Mouse (Mus musculus): ENCODE data around the gene Sipa1l1. TPM values are rescaled to one million over a fixed set of nuclear protein-coding genes. Genes with fewer than 3 reads are reported as not detected.

Sipa1l1 gene
- polyA plus RNA-seq, 1 experiment from 2014 or later = 34.5 TPM

GRCm38 (mm10) chr12:82448129-82448815 lies 279.2 kb downstream of the Sipa1l1 start:
- Histone ChIP-seq H3K36me3 (peaks cover 45% of the 10 kb centered on the region), H3K4me2 (replicated peaks) (no peak overlapping the region), H3K9me3 (no peaks in the 10 kb centered on the region; the same call in 1 of the 2 replicates), H3K9ac (no peak overlapping the region), H3K27me3 (no peaks in the 10 kb centered on the region), H3K4me1 (peaks cover 19% of the 10 kb centered on the region), H3K27ac (no peak overlapping the region), H3K4me3 (no peak overlapping the region)
- 80% methylated on average over 9 of the region's 9 CpGs for WGBS
- ATAC-seq (ENCODE audit: low FRiP score, low read depth) = no peak

DNA sequence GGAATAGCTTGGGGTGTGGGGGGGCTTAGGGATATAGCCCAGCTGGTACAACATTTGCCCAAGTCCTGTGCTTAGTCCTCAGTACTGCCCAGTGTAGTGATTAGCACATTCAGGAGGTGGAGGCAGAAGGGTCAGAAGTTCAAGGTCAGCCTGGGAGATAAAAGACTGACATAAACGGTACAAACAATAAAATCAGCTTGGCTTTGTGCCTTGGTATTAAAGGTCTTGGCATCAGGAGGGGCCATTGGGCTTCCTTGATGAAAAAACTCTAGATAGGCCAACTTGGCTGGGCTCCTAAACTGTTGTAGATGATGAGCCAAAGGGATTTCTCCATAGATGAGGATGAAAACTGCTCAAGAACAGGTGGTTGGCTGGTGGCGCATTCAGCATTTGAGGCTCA lies 283.3 kb downstream of the Sipa1l1 start:
- Histone ChIP-seq H3K36me3 (peaks cover 20% of the 10 kb centered on the region), H3K27ac (no peak overlapping the region), H3K9me3 (no peaks in the 10 kb centered on the region; the same call in 1 of the 2 replicates), H3K4me2 (replicated peaks) (no peak overlapping the region), H3K9ac (no peak overlapping the region), H3K4me1 (peaks cover 19% of the 10 kb centered on the region), H3K27me3 (no peaks in the 10 kb centered on the region), H3K4me3 (no peak overlapping the region)
- 87% methylated on average over 2 of the region's 2 CpGs for WGBS
- ATAC-seq (ENCODE audit: low FRiP score, low read depth) = no peak

GRCm38 (mm10) chr12:82454415-82454814 lies 285.3 kb downstream of the Sipa1l1 start:
- Histone ChIP-seq H3K4me3 (no peak overlapping the region), H3K27me3 (no peaks in the 10 kb centered on the region), H3K9ac (no peak overlapping the region), H3K36me3 (0 out of 2 replicates have a peak, but pooled peaks cover 5% of the 10 kb centered on the region), H3K27ac (no peak overlapping the region), H3K4me2 (replicated peaks) (no peak overlapping the region), H3K4me1 (peaks cover 19% of the 10 kb centered on the region), H3K9me3 (no peaks in the 10 kb centered on the region; the same call in 1 of the 2 replicates)
- WGBS = 81% methylated on average over 6 of the region's 6 CpGs
- ATAC-seq (ENCODE audit: low FRiP score, low read depth) = no peak

DNA sequence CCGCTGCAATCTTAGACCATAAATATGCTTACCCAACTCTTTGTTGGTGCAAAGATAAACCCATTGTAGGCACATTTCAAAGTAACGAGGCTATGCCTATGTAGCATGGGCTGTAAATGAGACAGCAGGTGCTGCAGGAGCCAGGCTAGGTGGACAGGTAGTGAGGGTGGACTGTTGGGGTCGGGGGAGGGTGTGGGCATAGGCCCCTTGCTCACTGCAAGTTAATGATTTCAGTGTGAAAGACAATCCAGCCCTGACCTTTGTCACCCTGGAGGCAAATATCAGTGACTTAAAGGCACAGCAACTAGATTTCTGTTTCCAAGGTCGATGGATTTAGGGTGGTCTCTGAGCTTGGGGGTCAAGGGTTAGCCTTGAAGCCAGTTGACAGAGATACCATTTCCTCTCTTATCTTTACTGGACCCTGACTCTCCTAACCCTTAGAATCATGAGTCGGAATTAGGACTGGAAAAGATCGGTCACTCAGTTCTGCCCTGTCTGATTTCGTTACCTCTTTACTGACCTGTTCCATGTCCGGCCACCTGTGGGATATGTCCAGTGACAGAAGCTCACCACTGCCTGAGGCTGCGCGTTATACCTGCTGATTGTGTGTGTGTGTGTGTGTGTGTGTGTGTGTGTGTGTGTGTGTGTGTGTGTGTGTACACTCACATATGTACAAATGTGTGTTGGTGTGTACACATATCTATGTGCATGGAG lies 286.7 kb downstream of the Sipa1l1 start:
- H3K36me3 ChIP-seq = no peaks in the 10 kb centered on the region
- H3K27me3 ChIP-seq = no peaks in the 10 kb centered on the region
- no peak overlapping the region for H3K9ac ChIP-seq
- H3K4me2 ChIP-seq (replicated peaks) = no peak overlapping the region
- no peaks in the 10 kb centered on the region; the same call in 1 of the 2 replicates for H3K9me3 ChIP-seq
- H3K27ac ChIP-seq = no peak overlapping the region
- H3K4me1 ChIP-seq = peaks cover 10% of the 10 kb centered on the region
- H3K4me3 ChIP-seq = no peak overlapping the region
- ATAC-seq (ENCODE audit: low FRiP score, low read depth) = no peak
- 70% methylated on average over 10 of the region's 10 CpGs for WGBS

- H3K4me2 ChIP-seq (replicated peaks) = no peak overlapping the region
- no peaks in the 10 kb centered on the region; the same call in 1 of the 2 replicates for H3K9me3 ChIP-seq
- 41% methylated on average over 1 of the region's 1 CpGs for WGBS
- H3K9ac ChIP-seq = no peak overlapping the region
- no peak for ATAC-seq (ENCODE audit: low FRiP score, low read depth)
- peaks cover 5% of the 10 kb centered on the region; the same call in 1 of the 2 replicates for H3K4me1 ChIP-seq
- H3K27ac ChIP-seq = no peak overlapping the region
- no peaks in the 10 kb centered on the region for H3K36me3 ChIP-seq
- H3K27me3 ChIP-seq = no peaks in the 10 kb centered on the region
- H3K4me3 ChIP-seq = no peak overlapping the region
Measured at GRCm38 (mm10) chr12:82456414-82456805, 287.3 kb downstream of the Sipa1l1 start.

GRCm38 (mm10) chr12:82457609-82458008 lies 288.5 kb downstream of the Sipa1l1 start:
- H3K27ac ChIP-seq = no peak overlapping the region
- ATAC-seq (ENCODE audit: low FRiP score, low read depth) = no peak
- H3K4me3 ChIP-seq = no peak overlapping the region
- no peak overlapping the region for H3K4me2 ChIP-seq (replicated peaks)
- no peaks in the 10 kb centered on the region; the same call in 1 of the 2 replicates for H3K9me3 ChIP-seq
- H3K9ac ChIP-seq = no peak overlapping the region
- H3K4me1 ChIP-seq = no peaks in the 10 kb centered on the region
- WGBS = 88% methylated on average over 6 of the region's 6 CpGs
- no peaks in the 10 kb centered on the region for H3K27me3 ChIP-seq
- H3K36me3 ChIP-seq = no peaks in the 10 kb centered on the region

GRCm38 (mm10) chr12:82458017-82458416 lies 288.9 kb downstream of the Sipa1l1 start:
- no peak overlapping the region for H3K4me2 ChIP-seq (replicated peaks)
- H3K36me3 ChIP-seq = no peaks in the 10 kb centered on the region
- H3K27ac ChIP-seq = no peak overlapping the region
- no peak overlapping the region for H3K4me3 ChIP-seq
- H3K9ac ChIP-seq = no peak overlapping the region
- no peaks in the 10 kb centered on the region for H3K4me1 ChIP-seq
- H3K9me3 ChIP-seq = no peaks in the 10 kb centered on the region
- no peak for ATAC-seq (ENCODE audit: low FRiP score, low read depth)
- 91% methylated on average over 8 of the region's 8 CpGs for WGBS
- no peaks in the 10 kb centered on the region for H3K27me3 ChIP-seq

DNA sequence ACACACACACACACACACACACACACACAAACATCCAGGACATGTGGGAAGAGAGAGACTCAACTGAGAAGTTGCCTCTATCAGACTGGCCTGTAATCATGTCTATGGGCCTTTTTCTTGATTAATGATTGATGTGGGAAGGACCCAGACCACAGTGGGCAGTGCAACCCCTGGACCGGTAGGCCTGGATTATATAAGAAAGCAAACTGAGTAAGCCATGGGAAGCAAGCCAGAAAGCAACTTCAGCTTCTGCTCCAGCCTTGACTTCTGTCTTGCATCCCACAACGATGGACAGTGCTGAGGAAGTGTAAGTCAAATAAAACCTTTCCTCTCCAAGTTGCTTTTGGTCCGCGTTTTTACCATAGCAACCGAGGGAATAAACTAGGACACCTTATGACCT lies 298.1 kb downstream of the Sipa1l1 start:
- Histone ChIP-seq H3K27ac (no peak overlapping the region), H3K9me3 (no peaks in the 10 kb centered on the region), H3K36me3 (no peaks in the 10 kb centered on the region), H3K4me1 (peaks cover 19% of the 10 kb centered on the region), H3K27me3 (0 out of 2 replicates have a peak, but pooled peaks cover 4% of the 10 kb centered on the region), H3K4me3 (no peak overlapping the region), H3K4me2 (replicated peaks) (no peak overlapping the region), H3K9ac (no peak overlapping the region)
- ATAC-seq (ENCODE audit: low FRiP score, low read depth) = no peak
- WGBS = 75% methylated on average over 5 of the region's 5 CpGs

- WGBS = 83% methylated on average over 2 of the region's 2 CpGs
- no peak for ATAC-seq (ENCODE audit: low FRiP score, low read depth)
- Histone ChIP-seq H3K27me3 (0 out of 2 replicates have a peak, but pooled peaks cover 4% of the 10 kb centered on the region), H3K4me1 (peaks cover 19% of the 10 kb centered on the region), H3K4me3 (no peak overlapping the region), H3K36me3 (no peaks in the 10 kb centered on the region), H3K9me3 (no peaks in the 10 kb centered on the region), H3K27ac (no peak overlapping the region), H3K9ac (no peak overlapping the region), H3K4me2 (replicated peaks) (no peak overlapping the region)
Measured at GRCm38 (mm10) chr12:82467641-82468040, 298.5 kb downstream of the Sipa1l1 start.

GRCm38 (mm10) chr12:82468416-82468815 lies 299.3 kb downstream of the Sipa1l1 start:
- no peak overlapping the region for H3K4me2 ChIP-seq (replicated peaks)
- no peak overlapping the region for H3K9ac ChIP-seq

GRCm38 (mm10) chr12:82469706-82470361 lies 300.7 kb downstream of the Sipa1l1 start:
- Histone ChIP-seq H3K4me3 (peak overlapping the region; percentile 52), H3K4me1 (peaks cover 19% of the 10 kb centered on the region), H3K4me2 (replicated peaks) (peak overlapping the region; percentile 87), H3K27ac (no peak overlapping the region; the same call in 1 of the 2 replicates), H3K9me3 (no peaks in the 10 kb centered on the region), H3K9ac (peak overlapping the region; percentile 62), H3K36me3 (no peaks in the 10 kb centered on the region), H3K27me3 (0 out of 2 replicates have a peak, but pooled peaks cover 4% of the 10 kb centered on the region)
- 2% methylated on average over 12 of the region's 12 CpGs for WGBS
- peak; percentile 88 for ATAC-seq (ENCODE audit: low FRiP score, low read depth)

More at GRCm38 (mm10) chr12:82468416-82468815, 299.3 kb downstream of the Sipa1l1 start:
- peaks cover 19% of the 10 kb centered on the region for H3K4me1 ChIP-seq
- H3K9me3 ChIP-seq = no peaks in the 10 kb centered on the region
- H3K36me3 ChIP-seq = no peaks in the 10 kb centered on the region
- H3K4me3 ChIP-seq = no peak overlapping the region
- 0 out of 2 replicates have a peak, but pooled peaks cover 4% of the 10 kb centered on the region for H3K27me3 ChIP-seq
- H3K27ac ChIP-seq = no peak overlapping the region
- 56% methylated on average over 5 of the region's 5 CpGs for WGBS
- ATAC-seq (ENCODE audit: low FRiP score, low read depth) = no peak

Measured in limb, embryonic 13.5 days (tissue).